Mouse (Mus musculus): ENCODE data around the gene Pdpn. TPM values are rescaled to one million over a fixed set of nuclear protein-coding genes. Genes with fewer than 3 reads are reported as not detected.

Gene Pdpn
- polyA plus RNA-seq, 2 experiments, result 0.47 to 1.0 TPM

- no peak overlapping the region for H3K9ac ChIP-seq (replicated peaks)
- no peak overlapping the region for H3K4me2 ChIP-seq (ENCODE audit: low read depth)
- H3K27ac ChIP-seq, result no peak overlapping the region
- TF ChIP-seq CTCF (IDR thresholded peaks at IDR 0.05; ENCODE audit: low read depth) (no peak), EP300 (IDR thresholded peaks at IDR 0.05; ENCODE audit: low read depth) (no peak)
- no peaks in the 10 kb centered on the region for H3K27me3 ChIP-seq (ENCODE audit: control insufficient read depth, insufficient read depth, low read length)
- no peaks in the 10 kb centered on the region for H3K36me3 ChIP-seq (replicated peaks; ENCODE audit: control insufficient read depth, insufficient read depth, low read depth)
- no peak for ATAC-seq (ENCODE audit: insufficient read depth)
- no peak for DNase-seq (ENCODE audit: low read depth in 3 of 3, low spot score in 3 of 3)
- WGBS (ENCODE audit: insufficient replicate concordance), result 43% methylated on average over 1 of the region's 1 CpGs
- no peaks in the 10 kb centered on the region for H3K4me1 ChIP-seq (replicated peaks; ENCODE audit: control insufficient read depth in 2 of 2, insufficient read depth in 2 of 2, low read length in 1 of 2)
- H3K4me3 ChIP-seq (ENCODE audit: insufficient read depth in 1 of 2, low read depth in 2 of 2, low read length in 2 of 2), result no peak overlapping the region
- no peaks in the 10 kb centered on the region for H3K9me3 ChIP-seq (ENCODE audit: control insufficient read depth, low read length)
Observed at GRCm38 (mm10) chr4:143253356-143253755, 46.0 kb downstream of the Pdpn start.

- Histone ChIP-seq H3K27ac (no peak overlapping the region), H3K4me1 (replicated peaks; ENCODE audit: control insufficient read depth in 2 of 2, insufficient read depth in 2 of 2, low read length in 1 of 2) (no peaks in the 10 kb centered on the region), H3K4me3 (ENCODE audit: insufficient read depth in 1 of 2, low read depth in 2 of 2, low read length in 2 of 2) (no peak overlapping the region), H3K27me3 (ENCODE audit: control insufficient read depth, insufficient read depth, low read length) (no peaks in the 10 kb centered on the region), H3K9me3 (ENCODE audit: control insufficient read depth, low read length) (no peaks in the 10 kb centered on the region), H3K4me2 (ENCODE audit: low read depth) (no peak overlapping the region), H3K9ac (replicated peaks) (no peak overlapping the region), H3K36me3 (replicated peaks; ENCODE audit: control insufficient read depth, insufficient read depth, low read depth) (no peaks in the 10 kb centered on the region)
- DNase-seq (ENCODE audit: low read depth in 3 of 3, low spot score in 3 of 3) (no peak), ATAC-seq (ENCODE audit: insufficient read depth) (no peak)
- TF ChIP-seq CTCF (IDR thresholded peaks at IDR 0.05; ENCODE audit: low read depth) (peak; percentile 81), EP300 (IDR thresholded peaks at IDR 0.05; ENCODE audit: low read depth) (no peak)
- 66% methylated on average over 5 of the region's 5 CpGs for WGBS (ENCODE audit: insufficient replicate concordance)
Observed at GRCm38 (mm10) chr4:143248050-143248449, 51.3 kb downstream of the Pdpn start.

GRCm38 (mm10) chr4:143241294-143241693, 58.1 kb downstream of the Pdpn start:
- ATAC-seq (ENCODE audit: insufficient read depth) (no peak), DNase-seq (ENCODE audit: low read depth in 3 of 3, low spot score in 3 of 3) (no peak)
- no peak overlapping the region for H3K4me2 ChIP-seq (ENCODE audit: low read depth)
- H3K4me1 ChIP-seq (replicated peaks; ENCODE audit: control insufficient read depth in 2 of 2, insufficient read depth in 2 of 2, low read length in 1 of 2), result 0 out of 4 replicates have a peak, but pooled peaks cover 0 to 2% of the 10 kb centered on the region in 2 experiments
- 53% methylated on average over 9 of the region's 9 CpGs for WGBS (ENCODE audit: insufficient replicate concordance)
- no peak overlapping the region for H3K4me3 ChIP-seq (ENCODE audit: insufficient read depth in 1 of 2, low read depth in 2 of 2, low read length in 2 of 2)
- no peak overlapping the region for H3K27ac ChIP-seq
- no peak overlapping the region for H3K9ac ChIP-seq (replicated peaks)
- H3K9me3 ChIP-seq (ENCODE audit: control insufficient read depth, low read length), result no peaks in the 10 kb centered on the region
- H3K27me3 ChIP-seq (ENCODE audit: control insufficient read depth, insufficient read depth, low read length), result no peaks in the 10 kb centered on the region
- no peaks in the 10 kb centered on the region for H3K36me3 ChIP-seq (replicated peaks; ENCODE audit: control insufficient read depth, insufficient read depth, low read depth)
- TF ChIP-seq EP300 (IDR thresholded peaks at IDR 0.05; ENCODE audit: low read depth) (no peak), CTCF (IDR thresholded peaks at IDR 0.05; ENCODE audit: low read depth) (no peak)

GRCm38 (mm10) chr4:143239615-143240201, 59.7 kb downstream of the Pdpn start:
- DNase-seq (ENCODE audit: low read depth in 3 of 3, low spot score in 3 of 3), result no peak
- Histone ChIP-seq H3K27ac (no peak overlapping the region), H3K9me3 (ENCODE audit: control insufficient read depth, low read length) (no peaks in the 10 kb centered on the region), H3K4me2 (ENCODE audit: low read depth) (no peak overlapping the region), H3K27me3 (ENCODE audit: control insufficient read depth, insufficient read depth, low read length) (no peaks in the 10 kb centered on the region), H3K4me3 (ENCODE audit: insufficient read depth in 1 of 2, low read depth in 2 of 2, low read length in 2 of 2) (no peak overlapping the region), H3K4me1 (replicated peaks; ENCODE audit: control insufficient read depth in 2 of 2, insufficient read depth in 2 of 2, low read length in 1 of 2) (0 out of 4 replicates have a peak, but pooled peaks cover 0 to 2% of the 10 kb centered on the region in 2 experiments), H3K9ac (replicated peaks) (no peak overlapping the region), H3K36me3 (replicated peaks; ENCODE audit: control insufficient read depth, insufficient read depth, low read depth) (no peaks in the 10 kb centered on the region)
- TF ChIP-seq EP300 (IDR thresholded peaks at IDR 0.05; ENCODE audit: low read depth) (no peak), CTCF (IDR thresholded peaks at IDR 0.05; ENCODE audit: low read depth) (no peak)
- peak; percentile 23; the same call in 1 of the 2 replicates for ATAC-seq (ENCODE audit: insufficient read depth)
- 46% methylated on average over 9 of the region's 9 CpGs for WGBS (ENCODE audit: insufficient replicate concordance)

- no peak overlapping the region for H3K4me3 ChIP-seq (ENCODE audit: insufficient read depth in 1 of 2, low read depth in 2 of 2, low read length in 2 of 2)
- TF ChIP-seq CTCF (IDR thresholded peaks at IDR 0.05; ENCODE audit: low read depth), result no peak
- no peak for TF ChIP-seq EP300 (IDR thresholded peaks at IDR 0.05; ENCODE audit: low read depth)
- 0 out of 2 replicates have a peak, but pooled peaks have one; percentile 13 for ATAC-seq (ENCODE audit: insufficient read depth)
- no peaks in the 10 kb centered on the region for H3K27me3 ChIP-seq (ENCODE audit: control insufficient read depth, insufficient read depth, low read length)
- WGBS (ENCODE audit: insufficient replicate concordance), result 58% methylated on average over 5 of the region's 5 CpGs
- no peaks in the 10 kb centered on the region for H3K36me3 ChIP-seq (replicated peaks; ENCODE audit: control insufficient read depth, insufficient read depth, low read depth)
- no peak for DNase-seq (ENCODE audit: low read depth in 3 of 3, low spot score in 3 of 3)
- H3K27ac ChIP-seq, result no peak overlapping the region
- no peak overlapping the region for H3K4me2 ChIP-seq (ENCODE audit: low read depth)
- H3K9ac ChIP-seq (replicated peaks), result no peak overlapping the region
- H3K4me1 ChIP-seq (replicated peaks; ENCODE audit: control insufficient read depth in 2 of 2, insufficient read depth in 2 of 2, low read length in 1 of 2), result 0 out of 4 replicates have a peak, but pooled peaks cover 0 to 2% of the 10 kb centered on the region in 2 experiments
- H3K9me3 ChIP-seq (ENCODE audit: control insufficient read depth, low read length), result no peaks in the 10 kb centered on the region
Observed at GRCm38 (mm10) chr4:143239117-143239516, 60.2 kb downstream of the Pdpn start.
